Mouse (Mus musculus): ENCODE data around the gene Olfr1361. TPM values are rescaled to one million over a fixed set of nuclear protein-coding genes. Genes with fewer than 3 reads are reported as not detected.

Olfr1361 gene
- polyA plus RNA-seq (2014; fragmentation: Illumina TruSeq; extraction: RNeasy Lipid Tissue Mini Kit (QIAGEN cat#74804); ENCODE audit: low replicate concordance): not detected

DNA sequence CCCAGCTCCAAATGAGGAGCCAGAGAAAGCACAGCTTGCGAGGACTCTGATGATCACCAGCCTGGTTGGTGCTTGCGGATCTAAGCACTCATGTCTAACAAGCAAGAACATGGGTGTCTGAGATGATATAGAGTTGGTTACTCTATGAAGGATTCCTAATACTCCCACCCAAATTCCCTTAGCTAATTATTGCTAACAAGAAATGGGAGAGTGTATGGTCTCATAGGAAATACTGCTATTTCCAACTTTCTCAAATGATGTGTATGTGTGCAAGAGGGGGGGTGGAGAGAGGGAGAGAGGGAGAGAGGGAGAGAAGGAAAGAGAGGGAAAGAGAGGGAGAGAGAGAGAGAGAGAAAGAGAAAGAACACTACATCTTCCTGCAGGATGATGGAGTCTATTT lies at the start of gene Olfr1361:
Olfr1361 (minus strand) TSS at position 101 of the 400 bp plus-strand sequence.

GRCm38 (mm10) chr13:21697811-21698210 lies 34.6 kb upstream of the Olfr1361 start, which contains the start of gene Olfr1359:
TSS of gene Olfr1359 (plus strand) at chr13:21698111.

GRCm38 (mm10) chr13:21677305-21677704 lies 14.1 kb upstream of the Olfr1361 start, which contains the start of gene Olfr1360:
TSS of gene Olfr1360 (minus strand) at chr13:21677405.

DNA sequence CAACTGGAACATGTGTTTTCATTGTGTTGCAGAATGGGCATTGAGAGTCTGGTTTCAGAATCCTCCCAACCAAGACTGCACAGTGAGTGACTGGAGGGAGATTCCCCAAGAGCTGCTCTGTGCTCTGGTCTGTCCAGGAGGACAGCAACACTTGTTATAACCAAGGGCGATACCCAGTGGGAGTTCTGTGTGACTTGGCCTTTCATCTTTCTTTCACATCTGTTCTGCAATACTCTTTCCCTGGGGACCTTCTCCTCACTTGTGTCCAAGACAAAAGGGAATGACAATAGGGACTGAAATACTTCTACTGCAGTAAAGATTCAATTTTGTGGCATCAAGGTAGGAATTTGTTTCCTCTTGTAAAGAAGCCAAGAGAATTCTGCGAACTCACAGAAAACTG lies 20.8 kb downstream of the Olfr1361 start, which contains the start of gene Olfr11:
Olfr11 (minus strand) TSS at position 101 of the 400 bp plus-strand sequence.

DNA sequence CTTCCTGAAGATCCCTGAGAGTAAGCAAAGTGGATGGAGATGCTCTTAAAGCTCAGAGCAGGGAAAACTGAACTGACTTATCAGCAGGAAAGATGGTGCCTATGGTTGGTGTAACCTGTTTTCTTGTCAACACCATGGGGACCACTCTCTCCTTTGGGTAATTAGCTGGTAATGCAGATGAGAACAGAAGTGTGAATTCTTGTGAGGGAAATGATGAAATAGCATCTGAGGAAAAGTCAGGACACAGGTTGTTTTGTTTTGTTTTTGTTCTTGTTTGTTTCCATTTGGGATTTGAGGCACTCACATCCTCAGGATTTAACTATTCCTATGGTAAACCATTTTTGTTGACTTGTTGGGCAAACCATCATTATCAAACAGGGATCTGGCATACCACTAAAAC lies 49.3 kb downstream of the Olfr1361 start, which contains the start of gene Olfr1362:
Olfr1362 (minus strand) TSS at position 101 of the 400 bp plus-strand sequence.

Other genes starting within 250 kb of the Olfr1361 start
- gene Pgbd1, start 222.3 kb downstream of the Olfr1361 start, polyA plus RNA-seq (2014; fragmentation: Illumina TruSeq; extraction: RNeasy Lipid Tissue Mini Kit (QIAGEN cat#74804); ENCODE audit: low replicate concordance): 1.4 TPM
- gene Zscan26, start 209.7 kb downstream of the Olfr1361 start, polyA plus RNA-seq (2014; fragmentation: Illumina TruSeq; extraction: RNeasy Lipid Tissue Mini Kit (QIAGEN cat#74804); ENCODE audit: low replicate concordance): 78.7 TPM
- gene Nkapl, start 194.9 kb downstream of the Olfr1361 start, polyA plus RNA-seq (2014; fragmentation: Illumina TruSeq; extraction: RNeasy Lipid Tissue Mini Kit (QIAGEN cat#74804); ENCODE audit: low replicate concordance): not detected
- gene Zkscan4, start 184.5 kb downstream of the Olfr1361 start, polyA plus RNA-seq (2014; fragmentation: Illumina TruSeq; extraction: RNeasy Lipid Tissue Mini Kit (QIAGEN cat#74804); ENCODE audit: low replicate concordance): 0.33 TPM
- not detected for gene Gm10065, start 183.9 kb downstream of the Olfr1361 start, polyA plus RNA-seq (2014; fragmentation: Illumina TruSeq; extraction: RNeasy Lipid Tissue Mini Kit (QIAGEN cat#74804); ENCODE audit: low replicate concordance)
- gene AK157302, start 168.2 kb downstream of the Olfr1361 start, polyA plus RNA-seq (2014; fragmentation: Illumina TruSeq; extraction: RNeasy Lipid Tissue Mini Kit (QIAGEN cat#74804); ENCODE audit: low replicate concordance): 4.2 TPM
- gene Gm11273, start 162.0 kb downstream of the Olfr1361 start, polyA plus RNA-seq (2014; fragmentation: Illumina TruSeq; extraction: RNeasy Lipid Tissue Mini Kit (QIAGEN cat#74804); ENCODE audit: low replicate concordance): not detected
- 15.6 TPM for gene Zkscan8, start 132.3 kb downstream of the Olfr1361 start, polyA plus RNA-seq (2014; fragmentation: Illumina TruSeq; extraction: RNeasy Lipid Tissue Mini Kit (QIAGEN cat#74804); ENCODE audit: low replicate concordance)
- not detected for gene Olfr1366, start 120.6 kb downstream of the Olfr1361 start, polyA plus RNA-seq (2014; fragmentation: Illumina TruSeq; extraction: RNeasy Lipid Tissue Mini Kit (QIAGEN cat#74804); ENCODE audit: low replicate concordance)
- not detected for gene Olfr1535, start 103.5 kb downstream of the Olfr1361 start, polyA plus RNA-seq (2014; fragmentation: Illumina TruSeq; extraction: RNeasy Lipid Tissue Mini Kit (QIAGEN cat#74804); ENCODE audit: low replicate concordance)
- gene Olfr1364, start 81.6 kb downstream of the Olfr1361 start, polyA plus RNA-seq (2014; fragmentation: Illumina TruSeq; extraction: RNeasy Lipid Tissue Mini Kit (QIAGEN cat#74804); ENCODE audit: low replicate concordance): not detected
- gene Olfr1362, start 49.4 kb downstream of the Olfr1361 start, polyA plus RNA-seq (2014; fragmentation: Illumina TruSeq; extraction: RNeasy Lipid Tissue Mini Kit (QIAGEN cat#74804); ENCODE audit: low replicate concordance): not detected
- gene Olfr11, start 20.9 kb downstream of the Olfr1361 start, polyA plus RNA-seq (2014; fragmentation: Illumina TruSeq; extraction: RNeasy Lipid Tissue Mini Kit (QIAGEN cat#74804); ENCODE audit: low replicate concordance): not detected
- not detected for gene Olfr1360, start 14.0 kb upstream of the Olfr1361 start, polyA plus RNA-seq (2014; fragmentation: Illumina TruSeq; extraction: RNeasy Lipid Tissue Mini Kit (QIAGEN cat#74804); ENCODE audit: low replicate concordance)
- not detected for gene Olfr1359, start 34.7 kb upstream of the Olfr1361 start, polyA plus RNA-seq (2014; fragmentation: Illumina TruSeq; extraction: RNeasy Lipid Tissue Mini Kit (QIAGEN cat#74804); ENCODE audit: low replicate concordance)
- not detected for gene Hist1h2bl, start 52.8 kb upstream of the Olfr1361 start, polyA plus RNA-seq (2014; fragmentation: Illumina TruSeq; extraction: RNeasy Lipid Tissue Mini Kit (QIAGEN cat#74804); ENCODE audit: low replicate concordance)
- not detected for gene Hist1h2ai, start 53.0 kb upstream of the Olfr1361 start, polyA plus RNA-seq (2014; fragmentation: Illumina TruSeq; extraction: RNeasy Lipid Tissue Mini Kit (QIAGEN cat#74804); ENCODE audit: low replicate concordance)
- gene Hist1h3h, start 54.3 kb upstream of the Olfr1361 start, polyA plus RNA-seq (2014; fragmentation: Illumina TruSeq; extraction: RNeasy Lipid Tissue Mini Kit (QIAGEN cat#74804); ENCODE audit: low replicate concordance): not detected
- gene Hist1h2bm, start 58.7 kb upstream of the Olfr1361 start, polyA plus RNA-seq (2014; fragmentation: Illumina TruSeq; extraction: RNeasy Lipid Tissue Mini Kit (QIAGEN cat#74804); ENCODE audit: low replicate concordance): not detected
- 1.7 TPM for gene Hist1h4j, start 71.7 kb upstream of the Olfr1361 start, polyA plus RNA-seq (2014; fragmentation: Illumina TruSeq; extraction: RNeasy Lipid Tissue Mini Kit (QIAGEN cat#74804); ENCODE audit: low replicate concordance)
- gene Hist1h4k, start 87.1 kb upstream of the Olfr1361 start, polyA plus RNA-seq (2014; fragmentation: Illumina TruSeq; extraction: RNeasy Lipid Tissue Mini Kit (QIAGEN cat#74804); ENCODE audit: low replicate concordance): not detected
- not detected for gene Hist1h2ak, start 90.4 kb upstream of the Olfr1361 start, polyA plus RNA-seq (2014; fragmentation: Illumina TruSeq; extraction: RNeasy Lipid Tissue Mini Kit (QIAGEN cat#74804); ENCODE audit: low replicate concordance)
- gene Hist1h2bn, start 90.7 kb upstream of the Olfr1361 start, polyA plus RNA-seq (2014; fragmentation: Illumina TruSeq; extraction: RNeasy Lipid Tissue Mini Kit (QIAGEN cat#74804); ENCODE audit: low replicate concordance): not detected
- not detected for gene Hist1h1b, start 117.2 kb upstream of the Olfr1361 start, polyA plus RNA-seq (2014; fragmentation: Illumina TruSeq; extraction: RNeasy Lipid Tissue Mini Kit (QIAGEN cat#74804); ENCODE audit: low replicate concordance)
- not detected for gene Hist1h3i, start 120.0 kb upstream of the Olfr1361 start, polyA plus RNA-seq (2014; fragmentation: Illumina TruSeq; extraction: RNeasy Lipid Tissue Mini Kit (QIAGEN cat#74804); ENCODE audit: low replicate concordance)
- gene Hist1h2an, start 123.8 kb upstream of the Olfr1361 start, polyA plus RNA-seq (2014; fragmentation: Illumina TruSeq; extraction: RNeasy Lipid Tissue Mini Kit (QIAGEN cat#74804); ENCODE audit: low replicate concordance): not detected
- gene Hist1h2bp, start 124.1 kb upstream of the Olfr1361 start, polyA plus RNA-seq (2014; fragmentation: Illumina TruSeq; extraction: RNeasy Lipid Tissue Mini Kit (QIAGEN cat#74804); ENCODE audit: low replicate concordance): not detected
- 1.1 TPM for gene Hist1h2bq, start 146.8 kb upstream of the Olfr1361 start, polyA plus RNA-seq (2014; fragmentation: Illumina TruSeq; extraction: RNeasy Lipid Tissue Mini Kit (QIAGEN cat#74804); ENCODE audit: low replicate concordance)
- not detected for gene Hist1h2ao, start 147.1 kb upstream of the Olfr1361 start, polyA plus RNA-seq (2014; fragmentation: Illumina TruSeq; extraction: RNeasy Lipid Tissue Mini Kit (QIAGEN cat#74804); ENCODE audit: low replicate concordance)
- not detected for gene Hist1h4m, start 148.4 kb upstream of the Olfr1361 start, polyA plus RNA-seq (2014; fragmentation: Illumina TruSeq; extraction: RNeasy Lipid Tissue Mini Kit (QIAGEN cat#74804); ENCODE audit: low replicate concordance)
- not detected for gene Hist1h4n, start 168.8 kb upstream of the Olfr1361 start, polyA plus RNA-seq (2014; fragmentation: Illumina TruSeq; extraction: RNeasy Lipid Tissue Mini Kit (QIAGEN cat#74804); ENCODE audit: low replicate concordance)
- gene Hist1h2ap, start 170.1 kb upstream of the Olfr1361 start, polyA plus RNA-seq (2014; fragmentation: Illumina TruSeq; extraction: RNeasy Lipid Tissue Mini Kit (QIAGEN cat#74804); ENCODE audit: low replicate concordance): not detected
- 0.85 TPM for gene Hist1h2br, start 170.4 kb upstream of the Olfr1361 start, polyA plus RNA-seq (2014; fragmentation: Illumina TruSeq; extraction: RNeasy Lipid Tissue Mini Kit (QIAGEN cat#74804); ENCODE audit: low replicate concordance)